Mouse (Mus musculus) megakaryocyte progenitor cell, adult 5-6 weeks (primary cell): ENCODE measurements around the gene Ccnk. TPM values are rescaled to one million over a fixed set of nuclear protein-coding genes. Genes with fewer than 3 reads are reported as not detected.

Experiments
- ATAC-seq: replicated peaks from 2 replicates; pipeline ENCODE4 v1.8.0; 2016; ENCODE audit warnings: mild to moderate bottlenecking, moderate TSS enrichment, inconsistent platforms; ENCODE audit not compliant: poor library complexity
- total RNA-seq, 2 experiments: library from RNA; stranded (forward) in 1 of 2; stranded (reverse) in 1 of 2; fragments of 157-497, 149-512 nt in 1 of 2; fragments of 200-1000 nt in 1 of 2; gene quantifications; 2 replicates each; pipeline versions ENCODE4 v1.2.3 to v1.2.4; 2015 to 2017

The Ccnk gene
- total RNA-seq, 2 experiments from 2014 or later, result 15.3 to 72.7 TPM

- no peak for ATAC-seq
Measured at GRCm38 (mm10) chr12:108220621-108221020, 41.2 kb downstream of the Ccnk start.

GRCm38 (mm10) chr12:108221206-108221605 lies 41.8 kb downstream of the Ccnk start:
- ATAC-seq, result peak; percentile 21; the same call in 1 of the 2 replicates

- no peak for ATAC-seq
Measured at GRCm38 (mm10) chr12:108221712-108222111, 42.3 kb downstream of the Ccnk start.

- ATAC-seq, result no peak
Measured at GRCm38 (mm10) chr12:108223357-108223756, 44.0 kb downstream of the Ccnk start.

GRCm38 (mm10) chr12:108225781-108226180 lies 46.4 kb downstream of the Ccnk start:
- ATAC-seq, result no peak

GRCm38 (mm10) chr12:108226216-108226615 lies 46.8 kb downstream of the Ccnk start:
- ATAC-seq, result no peak

GRCm38 (mm10) chr12:108226941-108227340 lies 47.6 kb downstream of the Ccnk start:
- no peak for ATAC-seq

GRCm38 (mm10) chr12:108227527-108227926 lies 48.1 kb downstream of the Ccnk start:
- no peak for ATAC-seq

- no peak for ATAC-seq
Measured at GRCm38 (mm10) chr12:108230077-108230476, 50.7 kb downstream of the Ccnk start.

GRCm38 (mm10) chr12:108230821-108231794 lies 51.7 kb downstream of the Ccnk start:
- ATAC-seq, result peak; percentile 62

- ATAC-seq, result no peak
Measured at GRCm38 (mm10) chr12:108231901-108232300, 52.5 kb downstream of the Ccnk start.

GRCm38 (mm10) chr12:108233736-108234135 lies 54.4 kb downstream of the Ccnk start:
- ATAC-seq, result no peak

GRCm38 (mm10) chr12:108234832-108235602 lies 55.6 kb downstream of the Ccnk start:
- no peak for ATAC-seq

GRCm38 (mm10) chr12:108235976-108236555 lies 56.7 kb downstream of the Ccnk start:
- ATAC-seq, result no peak

GRCm38 (mm10) chr12:108237300-108238006 lies 58.1 kb downstream of the Ccnk start:
- no peak for ATAC-seq

GRCm38 (mm10) chr12:108238395-108239035 lies 59.1 kb downstream of the Ccnk start:
- ATAC-seq, result no peak

GRCm38 (mm10) chr12:108239441-108239840 lies 60.1 kb downstream of the Ccnk start:
- no peak for ATAC-seq

GRCm38 (mm10) chr12:108240401-108240890 lies 61.1 kb downstream of the Ccnk start:
- no peak for ATAC-seq

GRCm38 (mm10) chr12:108240953-108241588 lies 61.7 kb downstream of the Ccnk start:
- ATAC-seq, result peak; percentile 35
